Mouse (Mus musculus) intestine, embryonic 16.5 days (tissue): ENCODE results near the gene Slc39a11. TPM values are rescaled to one million over a fixed set of nuclear protein-coding genes. Genes with fewer than 3 reads are reported as not detected.

Experiments
- ATAC-seq: fragments of 200-750 bp; cut with Nextera tagmentation; 2 replicates; pipeline ENCODE4 v1.8.0; 2017; ENCODE audit warnings: moderate TSS enrichment, moderate library complexity
- H3K27ac ChIP-seq: fragments of 300-500 bp; sonication (generic); 2 replicates; pipeline ENCODE4 v1.5.1; 2014; ENCODE audit warnings: mild to moderate bottlenecking, low read length
- H3K27me3 ChIP-seq: fragments of 300-500 bp; sonication (generic); replicated peaks from 2 replicates; pipeline ENCODE4 v1.6.1; 2014; ENCODE audit warnings: low read length, control low read depth, mixed read lengths; ENCODE audit not compliant: control insufficient read depth, insufficient read depth
- H3K36me3 ChIP-seq: fragments of 300-500 bp; sonication (generic); 2 replicates; pipeline ENCODE4 v1.6.1; 2014; ENCODE audit warnings: low read length, control low read depth; ENCODE audit not compliant: control insufficient read depth, insufficient read depth
- H3K4me1 ChIP-seq: fragments of 300-500 bp; sonication (generic); 2 replicates; pipeline ENCODE4 v1.6.1; 2014; ENCODE audit warnings: low read length, control low read depth, mixed read lengths; ENCODE audit not compliant: control insufficient read depth, insufficient read depth
- H3K4me2 ChIP-seq: fragments of 300-500 bp; sonication (generic); 2 replicates; pipeline ENCODE4 v1.6.1; 2014; ENCODE audit warnings: low read depth, low read length, control low read depth
- H3K4me3 ChIP-seq: fragments of 300-500 bp; sonication (generic); 2 replicates; pipeline ENCODE4 v1.5.1; 2014; ENCODE audit warnings: mild to moderate bottlenecking, low read length
- H3K9ac ChIP-seq: fragments of 300-500 bp; sonication (generic); 2 replicates; pipeline ENCODE4 v1.6.1; 2014; ENCODE audit warnings: low read depth, low read length
- H3K9me3 ChIP-seq: fragments of 300-500 bp; sonication (generic); 2 replicates; pipeline ENCODE4 v1.6.1; 2016; ENCODE audit warnings: low read length, control low read depth; ENCODE audit not compliant: control insufficient read depth
- WGBS: fragments of 180-500 bp; shearing (Covaris S2); extraction: QIAGEN DNeasy Blood & Tissue Kit; methylation state at CpG from one replicate; pipeline ENCODE4 v1.1.7; 2014; 5-methylcytosine and 5-hydroxymethylcytosine counted together
- polyA plus RNA-seq: library from polyadenylated mRNA; unstranded; fragments of >200 nt; fragmentation: Nextera tagmentation; extraction: Ambion mirVana; gene quantifications from 2 replicates; pipeline ENCODE4 v1.2.1, GENCODE M21; 2015

Gene Slc39a11
- polyA plus RNA-seq, 1 experiment from 2014 or later, result 52.8 TPM

DNA sequence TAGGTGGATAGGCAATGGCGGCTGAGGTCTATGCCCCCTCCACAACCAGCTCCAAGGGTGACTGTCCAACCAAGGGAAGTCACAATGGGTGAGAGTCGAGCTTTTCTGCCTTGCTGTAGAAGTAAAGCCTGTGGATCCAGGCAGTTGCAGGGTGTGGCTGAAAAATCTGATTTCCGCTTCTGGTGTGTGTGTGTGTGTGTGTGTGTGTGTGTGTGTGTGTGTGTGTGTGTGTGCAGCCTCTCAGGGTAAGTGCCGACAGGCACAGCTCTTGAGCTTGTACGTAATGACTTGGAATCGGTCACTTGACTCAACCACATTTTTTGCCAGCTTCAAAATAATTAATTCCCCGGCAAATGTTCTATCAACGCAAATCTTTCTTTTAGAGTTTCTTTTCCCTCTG is 18.6 kb downstream of the Slc39a11 start:
- Histone ChIP-seq H3K4me2 (peak overlapping the region; percentile 35), H3K9ac (peak overlapping the region; percentile 43; the same call in 1 of the 2 replicates), H3K36me3 (no peaks in the 10 kb centered on the region), H3K27me3 (peaks cover 2% of the 10 kb centered on the region; the same call in 1 of the 2 replicates), H3K9me3 (no peaks in the 10 kb centered on the region), H3K4me1 (peaks cover 4% of the 10 kb centered on the region; the same call in 1 of the 2 replicates), H3K4me3 (peak overlapping the region; percentile 7; the same call in 1 of the 2 replicates), H3K27ac (0 out of 2 replicates have a peak overlapping the region, but pooled peaks have one; percentile 46)
- WGBS, result 63% methylated on average over 8 of the region's 8 CpGs
- peak; percentile 66 for ATAC-seq

DNA sequence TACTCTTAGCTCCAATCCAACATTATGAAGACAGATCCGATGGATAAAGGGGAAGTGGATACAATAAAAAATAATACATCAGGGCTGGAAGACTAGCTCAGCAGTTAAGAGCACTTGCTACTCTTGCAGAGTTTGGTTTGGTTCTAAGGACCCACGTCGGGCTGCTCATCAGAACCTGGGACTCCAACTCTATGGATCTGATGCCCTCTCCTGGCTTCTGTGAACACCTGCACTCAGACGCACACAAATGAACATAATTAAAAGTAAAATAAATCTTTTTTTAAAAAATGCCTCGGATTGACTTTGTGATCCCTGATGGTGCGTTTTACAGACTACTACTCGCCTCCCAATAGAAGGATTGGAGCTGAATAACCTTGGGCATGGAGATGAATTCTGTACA is 19.2 kb downstream of the Slc39a11 start:
- WGBS, result 59% methylated on average over 7 of the region's 7 CpGs
- Histone ChIP-seq H3K9ac (no peak overlapping the region), H3K4me3 (no peak overlapping the region), H3K36me3 (no peaks in the 10 kb centered on the region), H3K4me2 (no peak overlapping the region), H3K4me1 (peaks cover 4% of the 10 kb centered on the region; the same call in 1 of the 2 replicates), H3K9me3 (no peaks in the 10 kb centered on the region), H3K27ac (no peak overlapping the region), H3K27me3 (peaks cover 2% of the 10 kb centered on the region; the same call in 1 of the 2 replicates)
- no peak for ATAC-seq

- Histone ChIP-seq H3K9ac (no peak overlapping the region), H3K27me3 (peaks cover 2% of the 10 kb centered on the region; the same call in 1 of the 2 replicates), H3K9me3 (no peaks in the 10 kb centered on the region), H3K27ac (no peak overlapping the region), H3K36me3 (no peaks in the 10 kb centered on the region), H3K4me1 (peaks cover 7% of the 10 kb centered on the region; the same call in 1 of the 2 replicates), H3K4me3 (no peak overlapping the region), H3K4me2 (no peak overlapping the region)
- 60% methylated on average over 4 of the region's 4 CpGs for WGBS
- no peak for ATAC-seq
Observed at GRCm38 (mm10) chr11:113627785-113628184, 22.1 kb downstream of the Slc39a11 start.

DNA sequence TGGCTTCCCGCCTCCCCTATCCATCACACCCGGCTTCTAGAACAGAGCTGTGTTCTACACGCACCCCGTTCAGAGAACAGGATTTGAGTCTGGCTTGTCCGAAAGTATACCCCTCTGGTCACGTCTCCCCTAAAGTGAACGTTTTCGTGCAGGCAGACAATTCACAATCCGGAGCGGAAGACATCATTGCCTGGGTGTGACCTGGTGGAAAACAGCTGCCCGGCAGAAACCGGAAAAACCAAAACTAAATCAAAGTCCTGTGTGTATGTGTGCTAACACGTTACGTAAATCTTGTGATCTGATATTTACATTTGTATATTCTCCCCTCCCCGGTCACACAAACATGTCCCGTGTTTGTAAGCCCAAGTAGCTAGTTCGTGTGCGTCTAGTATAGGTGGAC is 24.4 kb downstream of the Slc39a11 start:
- no peaks in the 10 kb centered on the region for H3K9me3 ChIP-seq
- 81% methylated on average over 18 of the region's 18 CpGs for WGBS

DNA sequence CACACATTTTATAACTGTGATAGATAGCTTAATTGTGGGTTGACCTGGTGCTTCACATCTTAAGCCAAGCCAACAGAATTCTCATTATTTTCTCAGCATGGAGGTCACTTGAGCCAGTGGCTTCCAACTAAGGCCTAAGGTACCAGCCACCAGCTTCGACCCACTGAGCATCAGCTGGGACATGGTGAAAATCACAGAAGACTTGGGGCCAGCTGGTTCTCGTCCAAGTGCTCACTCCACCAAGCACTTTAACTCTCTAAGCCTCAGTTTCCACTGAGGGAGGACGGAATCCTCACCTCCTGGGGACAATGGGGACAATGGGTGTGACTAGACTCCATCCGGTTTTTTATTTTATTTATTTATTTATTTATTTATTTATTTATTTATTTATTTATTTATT is 27.9 kb downstream of the Slc39a11 start:
- no peak overlapping the region for H3K9ac ChIP-seq
- peaks cover 16% of the 10 kb centered on the region for H3K4me1 ChIP-seq
- H3K9me3 ChIP-seq, result no peaks in the 10 kb centered on the region
- H3K4me2 ChIP-seq, result no peak overlapping the region
- H3K27me3 ChIP-seq, result peaks cover 32% of the 10 kb centered on the region
- no peak overlapping the region for H3K4me3 ChIP-seq
- no peaks in the 10 kb centered on the region for H3K36me3 ChIP-seq
- WGBS, result 81% methylated on average over 4 of the region's 4 CpGs
- ATAC-seq, result no peak
- H3K27ac ChIP-seq, result no peak overlapping the region

More for the DNA sequence above, 24.4 kb downstream of the Slc39a11 start:
- Histone ChIP-seq H3K27me3 (peaks cover 11% of the 10 kb centered on the region), H3K9ac (no peak overlapping the region), H3K27ac (no peak overlapping the region), H3K4me1 (0 out of 2 replicates have a peak, but pooled peaks cover 3% of the 10 kb centered on the region), H3K36me3 (no peaks in the 10 kb centered on the region), H3K4me2 (no peak overlapping the region), H3K4me3 (no peak overlapping the region)
- no peak for ATAC-seq

GRCm38 (mm10) chr11:113621001-113621400 is 28.9 kb downstream of the Slc39a11 start:
- WGBS, result 58% methylated on average over 2 of the region's 2 CpGs
- H3K4me3 ChIP-seq, result no peak overlapping the region

DNA sequence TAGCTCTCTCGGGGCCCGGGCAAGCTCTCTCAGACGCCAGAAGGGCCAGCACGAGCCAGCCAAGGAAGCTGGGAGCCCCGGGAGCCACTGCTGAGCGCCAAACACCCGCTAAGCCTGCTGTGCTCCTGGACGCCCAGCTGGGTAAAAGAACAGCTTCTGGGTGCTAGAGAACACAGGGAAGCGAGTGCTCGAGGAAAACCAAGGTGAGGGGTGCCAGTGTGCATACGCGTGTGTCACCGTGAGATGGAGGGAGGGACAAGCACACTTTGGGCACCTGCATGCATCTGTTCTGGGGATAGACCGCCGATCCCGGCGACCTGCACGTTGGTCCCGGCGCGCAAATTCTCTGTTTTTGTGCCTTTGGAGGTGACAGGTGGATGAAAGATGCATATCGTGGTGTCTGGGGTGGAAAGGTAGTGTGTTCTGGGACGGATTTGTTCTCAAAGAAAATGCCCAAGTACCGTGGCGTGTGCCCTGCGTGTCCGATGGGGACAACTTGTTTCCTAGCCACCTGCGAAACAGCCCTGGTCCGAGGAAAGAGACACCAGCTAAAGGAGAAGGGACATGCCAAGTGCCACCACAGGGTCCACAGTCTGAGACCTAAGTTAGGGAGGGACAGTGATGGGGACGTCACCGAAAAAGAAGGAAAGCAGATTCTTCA is 30.3 kb downstream of the Slc39a11 start:
- no peak for ATAC-seq
- 4% methylated on average over 31 of the region's 31 CpGs for WGBS
- Histone ChIP-seq H3K9me3 (no peaks in the 10 kb centered on the region), H3K9ac (peak overlapping the region; percentile 58), H3K36me3 (no peaks in the 10 kb centered on the region), H3K4me1 (peaks cover 16% of the 10 kb centered on the region), H3K4me2 (peak overlapping the region; percentile 90), H3K27ac (no peak overlapping the region), H3K27me3 (peaks cover 34% of the 10 kb centered on the region), H3K4me3 (peak overlapping the region; percentile 51)

More at GRCm38 (mm10) chr11:113621001-113621400, 28.9 kb downstream of the Slc39a11 start:
- no peak overlapping the region for H3K4me2 ChIP-seq
- H3K36me3 ChIP-seq, result no peaks in the 10 kb centered on the region
- H3K27me3 ChIP-seq, result peaks cover 32% of the 10 kb centered on the region
- no peak overlapping the region for H3K9ac ChIP-seq
- no peak for ATAC-seq
- H3K9me3 ChIP-seq, result no peaks in the 10 kb centered on the region
- H3K4me1 ChIP-seq, result peaks cover 16% of the 10 kb centered on the region
- no peak overlapping the region for H3K27ac ChIP-seq

GRCm38 (mm10) chr11:113618672-113619419 is 31.0 kb downstream of the Slc39a11 start, which contains the start of gene Sstr2:
Sstr2 (plus strand) TSS chr11:113619342.
- Histone ChIP-seq H3K9me3 (no peaks in the 10 kb centered on the region), H3K9ac (peak within 1 kb of the TSS; percentile 58), H3K36me3 (no peaks in the 10 kb centered on the region), H3K4me3 (peak within 1 kb of the TSS; percentile 51), H3K27me3 (peaks cover 34% of the 10 kb centered on the region), H3K4me2 (peak within 1 kb of the TSS; percentile 90), H3K4me1 (peaks cover 16% of the 10 kb centered on the region), H3K27ac (no peak within 1 kb of the TSS)
- WGBS, result 1% methylated on average over 54 of the region's 54 CpGs
- ATAC-seq, result peak; percentile 72

DNA sequence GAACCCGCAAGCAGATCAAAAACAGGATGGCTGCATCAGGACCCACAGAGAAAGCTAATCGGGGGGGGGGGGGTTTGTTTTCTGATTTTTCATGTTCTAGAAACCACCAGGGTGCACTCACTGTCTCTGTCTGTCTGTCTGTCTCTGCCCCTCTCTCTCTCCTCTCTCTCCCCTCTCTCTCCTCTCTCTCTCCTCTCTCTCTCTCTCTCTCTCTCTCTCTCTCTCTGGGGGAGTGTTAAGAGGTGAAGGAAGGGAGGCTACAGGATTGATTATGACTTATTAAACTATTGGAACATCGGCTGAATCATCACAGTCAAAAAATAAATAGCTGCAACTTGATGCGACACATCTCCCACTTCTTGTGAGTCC is 31.6 kb downstream of the Slc39a11 start:
- peak overlapping the region; percentile 51 for H3K4me3 ChIP-seq
- no peak for ATAC-seq
- 23% methylated on average over 4 of the region's 4 CpGs for WGBS

More for the DNA sequence above, 31.6 kb downstream of the Slc39a11 start:
- peak overlapping the region; percentile 58; the same call in 1 of the 2 replicates for H3K9ac ChIP-seq
- no peaks in the 10 kb centered on the region for H3K9me3 ChIP-seq
- H3K27me3 ChIP-seq, result peaks cover 34% of the 10 kb centered on the region
- H3K27ac ChIP-seq, result no peak overlapping the region
- H3K4me2 ChIP-seq, result peak overlapping the region; percentile 90
- H3K36me3 ChIP-seq, result no peaks in the 10 kb centered on the region
- H3K4me1 ChIP-seq, result peaks cover 16% of the 10 kb centered on the region
